Mouse (Mus musculus) kidney, adult 2 months (tissue): ENCODE measurements around the gene Capn7. TPM values are rescaled to one million over a fixed set of nuclear protein-coding genes. Genes with fewer than 3 reads are reported as not detected.

Source experiments
- DNase-seq: peaks from one replicate; pipeline ENCODE4 v3.0.0; 2021
- H3K27ac ChIP-seq: fragments of 200-500 bp; 2 replicates; pipeline ENCODE4 v1.5.1; 2012; ENCODE audit warnings: low read depth, low read length, control low read depth, inconsistent platforms; ENCODE audit not compliant: insufficient read depth
- H3K27me3 ChIP-seq: fragments of 200-500 bp; replicated peaks from 2 replicates; pipeline ENCODE4 v1.6.1; 2012; ENCODE audit warnings: mild to moderate bottlenecking, moderate library complexity, low read length, inconsistent platforms; ENCODE audit not compliant: control insufficient read depth, insufficient read depth
- H3K36me3 ChIP-seq: fragments of 200-500 bp; 2 replicates; pipeline ENCODE4 v1.6.1; 2012; ENCODE audit warnings: mild to moderate bottlenecking, moderate library complexity, low read length, inconsistent platforms; ENCODE audit not compliant: control insufficient read depth, insufficient read depth
- H3K4me1 ChIP-seq: fragments of 200-500 bp; 2 replicates; pipeline ENCODE4 v1.6.1; 2011; ENCODE audit warnings: low read length; ENCODE audit not compliant: control insufficient read depth, insufficient read depth
- H3K4me3 ChIP-seq: fragments of 200-500 bp; 2 replicates; pipeline ENCODE4 v1.5.1; 2011; ENCODE audit warnings: mild to moderate bottlenecking, low read depth, low read length, control low read depth; ENCODE audit not compliant: insufficient read depth
- CTCF ChIP-seq: fragments of 200-500 bp; conservative IDR thresholded peaks from 2 replicates; pipeline ENCODE4 v1.5.1; 2011; ENCODE audit warnings: low read depth, mild to moderate bottlenecking, control low read depth, low read length, moderate library complexity, mixed read lengths; ENCODE audit not compliant: insufficient read depth, insufficient read length
- POLR2A ChIP-seq: fragments of 200-500 bp; IDR thresholded peaks from one replicate; pipeline ENCODE4 v1.6.1; 2011; ENCODE audit warnings: low read depth, low read length, control low read depth
- whole genome bisulfite sequencing: fragments of 180-500 bp; shearing (Covaris S2); methylation state at CpG from one replicate; pipeline ENCODE4 v1.1.7; 2018; 5-methylcytosine and 5-hydroxymethylcytosine counted together
- polyA plus RNA-seq: library from polyadenylated mRNA; depleted of rRNA; stranded (reverse); fragments of >200 nt; gene quantifications from 2 replicates; pipeline ENCODE4 v1.2.3, GENCODE M21; 2012

The Capn7 gene
- polyA plus RNA-seq, 1 experiment, result 13.6 TPM

- Histone ChIP-seq H3K27me3 (no peaks in the 10 kb centered on the region), H3K36me3 (no peaks in the 10 kb centered on the region; the same call in 1 of the 2 replicates), H3K4me3 (no peak overlapping the region), H3K4me1 (peaks cover 51% of the 10 kb centered on the region), H3K27ac (peak overlapping the region; percentile 49)
- WGBS, result 52% methylated on average over 15 of the region's 15 CpGs
- no peak for TF ChIP-seq POLR2A
- TF ChIP-seq CTCF, result no peak
- DNase-seq, result peak; percentile 88
Observed at GRCm38 (mm10) chr14:31407208-31407607, 70.8 kb downstream of the Capn7 start.

DNA sequence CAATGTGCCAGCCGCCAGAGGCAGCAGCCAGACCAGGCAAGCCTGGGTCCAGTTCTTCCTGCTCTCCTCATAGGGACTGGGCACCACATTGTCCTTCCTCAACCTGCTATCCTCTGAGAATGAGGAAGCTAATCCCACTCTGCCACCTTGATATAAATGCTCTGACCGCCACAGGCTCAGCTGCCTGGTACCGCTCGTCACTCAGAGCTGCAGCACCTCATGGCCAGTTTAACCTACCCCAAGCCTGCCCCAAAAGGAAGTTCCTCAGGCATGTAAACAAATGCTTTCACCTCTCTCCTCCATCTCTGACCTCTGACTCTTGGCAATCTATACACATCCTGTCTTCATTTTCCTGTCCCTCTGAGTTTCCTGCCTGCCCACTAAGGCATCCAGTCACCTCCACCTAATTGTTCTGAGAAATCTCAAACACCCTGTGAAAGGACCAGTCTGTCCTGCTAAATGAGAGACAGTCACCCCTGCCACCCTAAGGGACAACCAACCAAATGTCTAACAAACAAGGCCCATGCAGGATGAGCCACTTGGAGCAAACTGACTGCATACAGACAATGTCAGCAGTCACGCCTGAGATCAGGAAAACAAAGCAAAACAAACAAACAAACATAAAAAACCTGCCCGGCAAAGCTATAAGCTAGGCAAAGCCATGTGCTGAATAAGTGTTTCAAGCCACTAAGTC lies 71.6 kb downstream of the Capn7 start:
- H3K36me3 ChIP-seq, result no peaks in the 10 kb centered on the region; the same call in 1 of the 2 replicates
- peaks cover 49% of the 10 kb centered on the region for H3K4me1 ChIP-seq
- TF ChIP-seq CTCF (no peak), POLR2A (no peak)
- DNase-seq, result peak; percentile 79
- H3K27me3 ChIP-seq, result no peaks in the 10 kb centered on the region
- 42% methylated on average over 6 of the region's 6 CpGs for WGBS
- H3K27ac ChIP-seq, result peak overlapping the region; percentile 49
- no peak overlapping the region for H3K4me3 ChIP-seq

DNA sequence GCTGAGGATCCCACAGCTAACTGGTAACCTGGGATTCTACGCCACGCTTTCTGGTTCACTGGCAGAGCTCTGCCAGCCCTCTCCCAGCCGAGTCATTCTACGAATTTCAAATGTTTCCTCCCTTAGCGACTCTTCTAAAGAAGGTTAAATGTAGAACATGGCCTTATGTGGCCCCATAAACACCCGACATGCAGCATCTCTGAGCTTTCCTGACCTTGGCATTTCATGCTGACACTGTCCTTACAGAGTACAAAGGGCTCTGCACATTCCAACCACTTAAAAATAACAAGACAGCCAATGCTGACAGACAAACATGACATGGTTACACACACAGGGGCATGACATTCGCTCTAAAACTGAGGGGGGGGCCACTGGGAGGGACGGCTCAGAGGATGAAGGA lies 72.2 kb downstream of the Capn7 start:
- H3K36me3 ChIP-seq, result no peaks in the 10 kb centered on the region; the same call in 1 of the 2 replicates
- peaks cover 48% of the 10 kb centered on the region for H3K4me1 ChIP-seq
- peak; percentile 78 for DNase-seq
- H3K4me3 ChIP-seq, result no peak overlapping the region
- peak overlapping the region; percentile 49 for H3K27ac ChIP-seq
- TF ChIP-seq CTCF (no peak), POLR2A (no peak)
- 23% methylated on average over 8 of the region's 8 CpGs for WGBS
- H3K27me3 ChIP-seq, result no peaks in the 10 kb centered on the region

DNA sequence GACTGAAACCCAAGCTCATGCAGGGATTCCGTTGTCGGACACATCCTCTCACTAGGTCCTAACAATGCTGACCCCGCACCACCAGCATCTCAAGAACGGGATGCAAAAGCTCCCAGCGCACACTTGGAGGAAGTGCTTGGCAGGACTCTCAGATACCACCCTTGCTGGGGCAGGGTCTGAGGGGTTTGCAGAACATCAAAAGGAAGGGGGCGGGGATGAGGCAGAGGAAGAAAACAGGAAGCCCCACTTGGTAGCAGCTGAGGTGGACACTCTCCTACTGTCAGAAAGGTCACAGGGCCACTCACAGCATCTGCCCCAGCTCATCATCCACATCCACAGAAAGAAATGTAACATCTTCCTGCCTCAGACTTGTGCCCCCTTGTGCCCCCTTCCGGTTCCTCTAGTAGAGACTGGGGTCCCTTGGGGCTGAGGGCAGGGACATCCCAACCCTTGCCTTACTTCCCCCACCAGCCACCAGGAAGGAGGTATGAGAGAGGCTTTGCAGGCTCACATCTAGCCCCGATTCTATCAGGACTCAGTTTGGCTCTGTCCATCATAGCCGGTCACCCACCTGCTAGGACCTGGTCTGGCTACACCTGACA lies 73.8 kb downstream of the Capn7 start:
- TF ChIP-seq POLR2A (no peak), CTCF (no peak)
- no peak overlapping the region for H3K4me3 ChIP-seq
- H3K27ac ChIP-seq, result peak overlapping the region; percentile 14; the same call in 1 of the 2 replicates
- no peaks in the 10 kb centered on the region for H3K27me3 ChIP-seq
- WGBS, result 82% methylated on average over 9 of the region's 9 CpGs
- peak; percentile 67 for DNase-seq
- peaks cover 57% of the 10 kb centered on the region for H3K4me1 ChIP-seq
- no peaks in the 10 kb centered on the region; the same call in 1 of the 2 replicates for H3K36me3 ChIP-seq

- no peak for TF ChIP-seq CTCF
- no peak for TF ChIP-seq POLR2A
- Histone ChIP-seq H3K36me3 (no peaks in the 10 kb centered on the region), H3K27me3 (no peaks in the 10 kb centered on the region), H3K27ac (peak overlapping the region; percentile 14; the same call in 1 of the 2 replicates), H3K4me3 (no peak overlapping the region), H3K4me1 (peaks cover 58% of the 10 kb centered on the region)
- WGBS, result 81% methylated on average over 4 of the region's 4 CpGs
- DNase-seq, result no peak
Observed at GRCm38 (mm10) chr14:31410737-31411136, 74.3 kb downstream of the Capn7 start.

- no peak overlapping the region for H3K4me3 ChIP-seq
- peak; percentile 66 for DNase-seq
- no peaks in the 10 kb centered on the region for H3K27me3 ChIP-seq
- WGBS, result 51% methylated on average over 10 of the region's 10 CpGs
- H3K27ac ChIP-seq, result peak overlapping the region; percentile 17; the same call in 1 of the 2 replicates
- TF ChIP-seq CTCF, result no peak
- TF ChIP-seq POLR2A, result no peak
- peaks cover 53% of the 10 kb centered on the region for H3K4me1 ChIP-seq
- H3K36me3 ChIP-seq, result no peaks in the 10 kb centered on the region
Observed at GRCm38 (mm10) chr14:31412651-31413056, 76.2 kb downstream of the Capn7 start.

DNA sequence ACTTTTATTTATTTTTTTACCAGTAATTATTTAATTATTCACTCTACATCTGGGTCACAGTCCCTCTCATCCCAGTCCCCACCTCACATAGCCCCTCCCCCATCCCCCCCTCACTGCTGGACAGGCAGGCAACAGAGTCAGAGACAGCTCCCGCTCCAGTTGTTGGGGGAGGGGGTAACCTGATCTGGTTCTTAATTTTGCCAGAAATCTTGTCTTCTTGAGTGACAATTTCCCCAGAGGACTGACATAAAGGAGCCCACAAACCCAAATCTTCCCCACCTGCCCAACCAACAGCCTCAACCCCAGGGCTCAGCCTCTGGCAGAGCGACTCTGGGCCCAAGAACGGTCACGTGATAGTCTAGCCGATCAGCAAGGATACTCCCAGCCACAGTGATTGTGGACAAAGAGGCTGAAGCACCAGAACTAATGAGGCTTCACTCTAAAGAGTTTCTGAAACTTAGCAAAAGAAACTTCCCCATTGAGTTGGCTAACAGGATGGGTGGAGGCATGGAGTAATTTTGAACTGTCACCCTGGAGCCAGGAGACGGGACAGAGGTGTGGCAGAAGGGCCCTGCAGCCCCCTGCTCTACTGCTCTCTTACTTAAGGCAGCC lies 77.1 kb downstream of the Capn7 start:
- H3K36me3 ChIP-seq, result no peaks in the 10 kb centered on the region
- peak overlapping the region; percentile 30 for H3K27ac ChIP-seq
- H3K4me1 ChIP-seq, result peaks cover 49% of the 10 kb centered on the region
- WGBS, result 44% methylated on average over 6 of the region's 6 CpGs
- H3K4me3 ChIP-seq, result no peak overlapping the region
- TF ChIP-seq CTCF (no peak), POLR2A (no peak)
- peak; percentile 55 for DNase-seq
- no peaks in the 10 kb centered on the region for H3K27me3 ChIP-seq
